Mouse (Mus musculus) spleen, adult 2 months (tissue): Measurements from ENCODE around the gene Scn3b. TPM values are rescaled to one million over a fixed set of nuclear protein-coding genes. Genes with fewer than 3 reads are reported as not detected.

Source experiments
- DNase-seq, 2 experiments: peaks; one replicate each; pipeline versions ENCODE4 v3.0.0 to v3.0.0-alpha.2; 2012 to 2021; ENCODE audit warnings: low spot score in 2 of 2, low read depth in 1 of 2
- H3K27ac ChIP-seq: fragments of 200-500 bp; 2 replicates; pipeline ENCODE4 v1.5.1; 2012; ENCODE audit warnings: low read length, inconsistent platforms; ENCODE audit not compliant: insufficient read depth
- H3K27me3 ChIP-seq: fragments of 200-500 bp; 2 replicates; pipeline ENCODE4 v1.6.1; 2012; ENCODE audit warnings: mild to moderate bottlenecking, moderate library complexity, low read length, inconsistent platforms; ENCODE audit not compliant: control insufficient read depth, insufficient read depth
- H3K36me3 ChIP-seq: fragments of 200-500 bp; 2 replicates; pipeline ENCODE4 v1.6.1; 2012; ENCODE audit warnings: mild to moderate bottlenecking, low read length, inconsistent platforms; ENCODE audit not compliant: control insufficient read depth, insufficient read depth
- H3K4me1 ChIP-seq: fragments of 200-500 bp; 2 replicates; pipeline ENCODE4 v1.6.1; 2011; ENCODE audit warnings: inconsistent platforms; ENCODE audit not compliant: control insufficient read depth, insufficient read depth, insufficient read length
- H3K4me3 ChIP-seq: fragments of 200-500 bp; 2 replicates; pipeline ENCODE4 v1.5.1; 2011; ENCODE audit warnings: mild to moderate bottlenecking, inconsistent platforms; ENCODE audit not compliant: insufficient read depth, insufficient read length; ENCODE audit errors: extremely low read depth
- CTCF ChIP-seq: fragments of 200-500 bp; IDR thresholded peaks from 2 replicates; pipeline ENCODE4 v1.5.1; 2011; ENCODE audit warnings: mild to moderate bottlenecking, inconsistent platforms; ENCODE audit not compliant: insufficient read depth, insufficient read length, insufficient replicate concordance; ENCODE audit errors: extremely low read depth
- POLR2A ChIP-seq: fragments of 200-500 bp; IDR thresholded peaks from 2 replicates; pipeline ENCODE4 v1.6.1; 2011; ENCODE audit warnings: low read depth, low read length, inconsistent platforms
- WGBS: fragments of 180-500 bp; shearing (Covaris S2); methylation state at CpG from one replicate; pipeline ENCODE4 v1.1.7; 2018; 5-methylcytosine and 5-hydroxymethylcytosine counted together
- polyA plus RNA-seq: library from polyadenylated mRNA; depleted of rRNA; stranded (reverse); fragments of >200 nt; gene quantifications from 2 replicates; pipeline ENCODE4 v1.2.3, GENCODE M21; 2012

Scn3b gene
- polyA plus RNA-seq, 1 experiment: 0.26 TPM

DNA sequence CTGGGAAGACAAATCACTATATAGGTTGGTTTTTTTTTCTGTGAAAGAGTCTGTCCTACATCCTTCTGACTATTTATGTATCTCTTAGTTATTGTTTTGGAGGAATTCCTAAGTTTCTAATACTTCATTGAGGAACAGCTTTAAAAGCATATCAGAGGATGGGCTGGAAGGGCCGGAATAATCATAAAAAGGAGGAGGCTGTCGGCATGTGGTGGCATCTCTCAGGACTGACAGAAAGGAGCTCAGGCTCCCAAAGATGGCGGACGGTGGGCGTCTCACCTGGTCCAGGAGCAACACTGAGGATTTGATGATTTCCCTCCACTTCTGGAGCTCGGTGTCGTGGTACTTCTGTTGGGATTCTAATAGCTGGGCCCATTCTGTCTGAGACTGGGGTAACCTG is 30.3 kb downstream of the Scn3b start:
- H3K4me3 ChIP-seq: no peak overlapping the region
- no peaks in the 10 kb centered on the region for H3K27me3 ChIP-seq
- DNase-seq: no peak
- H3K27ac ChIP-seq: no peak overlapping the region
- peaks cover 12% of the 10 kb centered on the region for H3K36me3 ChIP-seq
- no peaks in the 10 kb centered on the region for H3K4me1 ChIP-seq
- TF ChIP-seq CTCF (no peak), POLR2A (no peak)
- 92% methylated on average over 7 of the region's 7 CpGs for WGBS

DNA sequence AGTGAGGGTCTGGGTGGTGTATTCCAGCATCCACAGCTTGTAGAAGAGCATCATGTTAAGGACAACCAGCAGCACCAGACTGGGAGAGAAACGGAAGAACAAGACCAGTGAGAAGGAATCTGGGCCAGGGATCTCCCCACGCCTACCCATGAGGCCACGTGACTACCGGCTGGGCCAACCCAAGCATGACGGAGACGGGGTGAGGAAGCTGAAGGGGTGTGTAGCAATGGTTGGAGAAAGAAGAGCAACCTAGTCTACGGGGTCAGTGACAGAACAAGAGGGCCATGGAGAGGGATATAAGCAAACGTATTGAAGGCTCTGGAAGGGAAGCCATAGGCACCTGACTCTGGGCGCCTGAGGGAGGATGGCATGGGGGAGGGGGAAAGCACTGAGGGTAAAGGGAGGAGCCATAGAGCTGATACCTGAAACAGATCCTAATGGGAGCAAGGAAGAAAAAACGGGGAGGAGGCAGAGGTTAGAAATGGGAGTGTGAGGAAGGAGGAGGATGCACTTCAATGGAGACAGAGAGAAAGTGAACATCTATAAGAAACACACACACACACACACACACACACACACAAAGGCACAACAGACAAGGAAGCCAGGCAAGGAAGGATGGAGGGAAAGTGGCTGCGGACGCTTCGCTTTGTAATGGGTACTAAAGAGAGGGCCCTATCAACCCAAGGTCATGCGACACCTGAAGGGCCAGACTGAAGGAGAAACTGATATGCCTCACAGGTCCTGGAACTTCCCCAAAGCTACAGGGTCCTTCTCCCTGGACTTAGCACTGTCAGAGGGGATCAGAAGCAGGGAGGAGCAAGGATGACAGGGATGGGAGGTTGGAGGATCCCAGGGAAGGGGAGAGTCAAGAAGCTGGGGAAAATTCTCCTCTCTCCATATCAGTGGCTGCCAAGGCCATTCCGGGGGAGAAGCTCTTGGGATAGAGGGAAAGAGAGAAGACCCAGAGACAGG is 31.3 kb downstream of the Scn3b start:
- Histone ChIP-seq H3K27me3 (no peaks in the 10 kb centered on the region), H3K36me3 (peaks cover 14% of the 10 kb centered on the region), H3K4me3 (no peak overlapping the region), H3K4me1 (no peaks in the 10 kb centered on the region), H3K27ac (no peak overlapping the region)
- no peak for DNase-seq
- no peak for TF ChIP-seq CTCF
- TF ChIP-seq POLR2A: no peak
- WGBS: 92% methylated on average over 15 of the region's 15 CpGs

DNA sequence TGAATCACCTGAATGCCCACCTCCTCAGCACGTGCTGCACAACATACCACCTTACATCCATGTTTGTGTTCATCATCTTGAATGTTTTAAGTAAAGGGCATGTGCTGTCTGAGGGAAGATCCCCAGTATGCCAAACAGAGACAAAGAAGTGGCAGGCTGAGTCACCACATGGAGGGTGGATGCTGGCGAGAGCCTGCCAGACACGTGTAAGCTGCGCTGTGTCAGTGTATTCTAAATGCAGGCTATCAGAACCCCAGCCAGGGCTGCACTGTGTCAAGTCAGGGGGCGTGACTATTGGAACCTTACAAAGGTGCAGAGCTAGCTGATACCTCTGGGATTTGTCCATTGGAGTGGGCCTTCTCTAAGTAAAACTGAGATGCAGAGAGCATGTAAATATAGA is 32.5 kb downstream of the Scn3b start:
- Histone ChIP-seq H3K27me3 (no peaks in the 10 kb centered on the region), H3K36me3 (peaks cover 14% of the 10 kb centered on the region), H3K4me3 (no peak overlapping the region), H3K27ac (no peak overlapping the region), H3K4me1 (no peaks in the 10 kb centered on the region)
- no peak for TF ChIP-seq CTCF
- no peak for TF ChIP-seq POLR2A
- 94% methylated on average over 5 of the region's 5 CpGs for WGBS
- DNase-seq: no peak

DNA sequence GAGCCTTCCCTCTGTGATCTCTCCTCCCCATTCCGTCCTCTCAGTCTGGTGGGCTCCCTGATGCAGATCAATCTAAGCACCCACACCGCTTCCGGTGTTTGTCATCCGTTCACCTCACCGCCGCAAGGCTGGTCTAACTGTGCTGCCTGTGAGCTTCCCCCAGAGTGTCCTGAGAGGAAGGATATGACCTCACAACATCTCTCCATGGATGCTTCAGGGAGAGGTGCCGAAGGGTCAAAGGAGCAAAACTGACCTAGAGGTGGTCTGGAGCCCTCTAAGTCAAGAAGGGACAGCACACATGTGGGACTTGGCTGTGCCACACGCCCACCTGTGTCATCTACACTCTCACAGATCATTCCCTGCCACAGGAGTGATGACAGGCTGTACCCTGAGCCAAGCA is 33.4 kb downstream of the Scn3b start:
- WGBS: 88% methylated on average over 8 of the region's 8 CpGs
- no peaks in the 10 kb centered on the region for H3K4me1 ChIP-seq
- H3K4me3 ChIP-seq: no peak overlapping the region
- no peak overlapping the region for H3K27ac ChIP-seq
- TF ChIP-seq CTCF (no peak), POLR2A (no peak)
- DNase-seq: no peak
- H3K27me3 ChIP-seq: no peaks in the 10 kb centered on the region
- H3K36me3 ChIP-seq: peaks cover 18% of the 10 kb centered on the region

DNA sequence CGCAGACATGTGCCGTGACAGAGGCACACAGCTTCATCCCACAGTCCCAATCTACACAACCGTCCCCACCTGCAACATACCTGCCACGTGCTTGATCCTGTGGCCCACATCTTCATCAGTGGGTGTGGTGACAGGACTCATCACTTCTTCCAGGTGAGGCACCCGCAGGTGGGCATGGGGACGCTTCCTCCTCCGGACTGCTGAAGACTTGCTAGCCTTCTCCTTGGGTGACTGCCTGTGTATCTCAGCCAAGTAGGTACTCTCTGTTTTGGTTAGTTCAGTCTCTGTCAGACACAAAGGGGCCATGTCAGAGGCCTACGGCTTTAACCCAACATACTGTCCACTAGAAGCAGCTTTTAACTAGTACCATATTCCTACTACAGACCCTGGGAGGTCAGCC is 35.2 kb downstream of the Scn3b start:
- no peaks in the 10 kb centered on the region for H3K27me3 ChIP-seq
- no peak for TF ChIP-seq POLR2A
- TF ChIP-seq CTCF: no peak
- H3K27ac ChIP-seq: no peak overlapping the region
- DNase-seq: no peak
- no peaks in the 10 kb centered on the region for H3K4me1 ChIP-seq
- H3K4me3 ChIP-seq: no peak overlapping the region
- H3K36me3 ChIP-seq: peaks cover 20% of the 10 kb centered on the region
- WGBS: 97% methylated on average over 8 of the region's 8 CpGs

DNA sequence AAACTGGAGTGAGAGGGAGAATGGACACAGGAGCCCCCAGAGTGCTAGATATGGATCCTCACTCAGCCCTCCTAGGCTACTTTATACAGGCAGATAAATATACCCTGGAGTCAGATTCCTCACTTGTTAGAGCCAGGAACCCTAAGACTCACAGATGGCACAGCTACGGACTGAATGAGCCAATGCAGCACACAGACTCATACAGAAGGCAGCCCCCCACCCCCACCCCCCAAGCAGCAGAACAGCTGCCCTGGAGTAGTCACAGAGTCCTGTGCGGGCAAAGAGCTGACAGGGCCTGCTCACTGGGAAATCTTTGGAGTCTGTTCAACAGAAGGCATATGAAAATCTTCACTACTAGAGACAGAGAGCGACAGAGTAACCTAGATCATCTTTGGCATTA is 38.3 kb downstream of the Scn3b start:
- DNase-seq: no peak
- Histone ChIP-seq H3K4me3 (no peak overlapping the region), H3K27ac (no peak overlapping the region), H3K4me1 (no peaks in the 10 kb centered on the region), H3K27me3 (no peaks in the 10 kb centered on the region), H3K36me3 (peaks cover 21% of the 10 kb centered on the region)
- WGBS: 91% methylated on average over 3 of the region's 3 CpGs
- TF ChIP-seq POLR2A (no peak), CTCF (no peak)

DNA sequence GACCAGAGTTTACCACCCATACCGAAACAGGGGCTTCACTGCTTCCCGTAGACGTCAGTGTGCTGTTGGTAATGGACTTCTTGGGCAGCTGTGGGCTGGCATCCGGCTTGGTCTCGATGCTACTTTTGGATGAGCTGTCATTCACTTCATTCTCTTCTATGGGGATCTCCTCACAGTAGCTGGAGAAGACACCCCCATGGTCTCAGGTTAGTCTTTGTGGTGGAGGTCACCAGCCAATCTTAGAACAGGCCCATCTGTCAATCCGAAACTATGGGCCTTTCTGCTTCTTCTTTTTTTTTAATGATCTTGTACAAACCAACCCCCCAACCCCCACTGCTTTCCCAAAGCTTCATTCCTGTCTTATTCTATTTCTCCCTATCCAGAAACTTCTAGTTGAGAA is 40.9 kb downstream of the Scn3b start:
- no peak for DNase-seq
- no peaks in the 10 kb centered on the region for H3K27me3 ChIP-seq
- H3K27ac ChIP-seq: no peak overlapping the region
- TF ChIP-seq CTCF (no peak), POLR2A (no peak)
- peaks cover 19% of the 10 kb centered on the region for H3K36me3 ChIP-seq
- H3K4me3 ChIP-seq: no peak overlapping the region
- WGBS: 97% methylated on average over 6 of the region's 6 CpGs
- no peaks in the 10 kb centered on the region for H3K4me1 ChIP-seq

DNA sequence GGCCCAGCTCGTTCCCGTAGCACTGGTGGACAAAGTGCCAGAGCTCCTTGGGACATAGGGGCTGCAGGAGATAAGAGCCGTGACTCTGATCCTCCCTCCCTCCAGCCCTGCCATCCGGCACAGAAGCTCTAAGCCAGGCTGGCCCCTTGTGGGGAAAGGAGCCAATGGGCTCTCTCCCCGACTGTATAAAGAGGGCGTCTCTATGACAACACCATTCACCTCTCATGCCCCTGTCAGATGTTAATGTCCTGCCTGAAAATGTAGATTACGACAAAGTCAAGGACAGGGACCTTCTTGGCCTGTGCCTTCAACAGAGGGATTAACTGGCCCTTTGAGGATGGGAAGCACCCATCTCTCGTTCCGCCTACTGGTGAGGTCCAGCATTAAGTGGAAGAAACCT is 42.8 kb downstream of the Scn3b start:
- Histone ChIP-seq H3K4me3 (no peak overlapping the region), H3K27me3 (no peaks in the 10 kb centered on the region), H3K27ac (no peak overlapping the region), H3K4me1 (no peaks in the 10 kb centered on the region), H3K36me3 (peaks cover 23% of the 10 kb centered on the region)
- DNase-seq: no peak
- no peak for TF ChIP-seq POLR2A
- TF ChIP-seq CTCF: no peak
- 92% methylated on average over 9 of the region's 9 CpGs for WGBS
